ENCODE assay signal across 19 mouse cellular contexts in the genomic region with DNA sequence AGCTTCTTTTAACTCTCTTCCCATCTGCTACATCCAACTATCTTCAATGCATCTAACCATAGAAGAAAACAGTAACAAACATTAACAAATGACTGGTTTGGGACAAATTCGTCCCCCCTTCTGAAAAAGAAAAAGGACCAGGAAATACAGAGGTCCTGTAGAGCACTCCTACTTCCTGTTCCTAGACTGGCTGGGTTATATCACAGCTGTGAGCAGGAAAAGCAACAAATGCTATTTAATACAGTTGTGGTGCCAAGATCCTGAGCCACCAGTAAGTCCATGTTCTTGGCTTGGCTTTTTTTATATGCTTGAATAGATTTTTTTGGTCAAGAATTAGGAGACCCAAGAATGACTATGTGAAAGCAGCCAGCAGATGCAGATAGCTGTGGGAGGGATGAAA.
"Had no signal": no experiment of that assay in that cellular context is flagged by ENCODE, and none has a peak within 500 bp of the region (broad histone marks: within the 10 kb centered on the region; RNA-seq: fewer than 3 reads in every experiment).

No protein-coding gene starts in this region.

- DNase-seq: kidney, adult 18-20 months; kidney, postnatal 25 days; layer of hippocampus, postnatal 36 days; lung, adult 18-20 months; right cerebral cortex, adult 18-20 months; right cerebral cortex, postnatal 14 days; right cerebral cortex, postnatal 4 days; thymus, adult 2 months; thymus, postnatal 14 days; thymus, postnatal 4 days had no signal

- H3K36me3 ChIP-seq: midbrain, embryonic 12.5 days; midbrain, embryonic 15.5 days; neural tube, embryonic 12.5 days; neural tube, embryonic 15.5 days had no signal

- H3K4me2 ChIP-seq: liver, embryonic 11.5 days; midbrain, embryonic 12.5 days; midbrain, embryonic 15.5 days; neural tube, embryonic 12.5 days; neural tube, embryonic 15.5 days had no signal

- H3K27ac ChIP-seq: left cerebral cortex, adult 2 months; liver, embryonic 14.5 days; macrophage; midbrain, embryonic 12.5 days; midbrain, embryonic 15.5 days; neural tube, embryonic 12.5 days; neural tube, embryonic 15.5 days; stomach, postnatal 0 days had no signal

- H3K9ac ChIP-seq: liver, embryonic 14.5 days; midbrain, embryonic 12.5 days; midbrain, embryonic 15.5 days; neural tube, embryonic 12.5 days; neural tube, embryonic 15.5 days had no signal

- H3K9me3 ChIP-seq: midbrain, embryonic 12.5 days; midbrain, embryonic 15.5 days; neural tube, embryonic 12.5 days; neural tube, embryonic 15.5 days had no signal

- H3K4me3 ChIP-seq: left cerebral cortex, adult 2 months; midbrain, embryonic 12.5 days; midbrain, embryonic 15.5 days; neural tube, embryonic 12.5 days; neural tube, embryonic 15.5 days had no signal

- H3K27me3 ChIP-seq: midbrain, embryonic 12.5 days; neural tube, embryonic 12.5 days had no signal

- ATAC-seq: midbrain, embryonic 15.5 days had no signal

- H3K4me1 ChIP-seq: midbrain, embryonic 12.5 days; midbrain, embryonic 15.5 days; neural tube, embryonic 12.5 days; neural tube, embryonic 15.5 days had no signal
